Mouse (Mus musculus) midbrain, embryonic 14.5 days (tissue): ENCODE data around the gene Smarca5. TPM values are rescaled to one million over a fixed set of nuclear protein-coding genes. Genes with fewer than 3 reads are reported as not detected.

Source experiments
- ATAC-seq: fragments of 200-750 bp; cut with Nextera tagmentation; 2 replicates; pipeline ENCODE4 v1.8.0; 2017; ENCODE audit warnings: moderate number of reproducible peaks, moderate library complexity; ENCODE audit not compliant: low FRiP score, low TSS enrichment
- DNase-seq: peaks from one replicate; pipeline ENCODE4 v3.0.0-alpha.2; 2015
- H3K27ac ChIP-seq: fragments of 300-500 bp; sonication (generic); replicated peaks from 2 replicates; pipeline ENCODE4 v1.5.1; 2014; ENCODE audit warnings: mild to moderate bottlenecking, low read depth, low read length, moderate library complexity
- H3K27me3 ChIP-seq: fragments of 300-500 bp; sonication (generic); 2 replicates; pipeline ENCODE4 v1.6.1; 2014; ENCODE audit warnings: low read length, control low read depth, mixed read lengths; ENCODE audit not compliant: control insufficient read depth, insufficient read depth
- H3K36me3 ChIP-seq: fragments of 300-500 bp; sonication (generic); 2 replicates; pipeline ENCODE4 v1.6.1; 2014; ENCODE audit warnings: low read length, control low read depth; ENCODE audit not compliant: control insufficient read depth, insufficient read depth
- H3K4me1 ChIP-seq: fragments of 300-500 bp; sonication (generic); 2 replicates; pipeline ENCODE4 v1.6.1; 2014; ENCODE audit warnings: mild to moderate bottlenecking, antibody characterized with exemption, low read length, control low read depth; ENCODE audit not compliant: control insufficient read depth, insufficient read depth
- H3K4me2 ChIP-seq: fragments of 300-500 bp; sonication (generic); 2 replicates; pipeline ENCODE4 v1.6.1; 2014; ENCODE audit warnings: mild to moderate bottlenecking, low read length, moderate library complexity
- H3K4me3 ChIP-seq: fragments of 300-500 bp; sonication (generic); replicated peaks from 2 replicates; pipeline ENCODE4 v1.5.1; 2014; ENCODE audit warnings: low read depth, low read length
- H3K9ac ChIP-seq: fragments of 300-500 bp; sonication (generic); replicated peaks from 2 replicates; pipeline ENCODE4 v1.6.1; 2014; ENCODE audit warnings: mild to moderate bottlenecking, low read length, moderate library complexity
- H3K9me3 ChIP-seq: fragments of 300-500 bp; sonication (generic); 2 replicates; pipeline ENCODE4 v1.6.1; 2016; ENCODE audit warnings: low read length, control low read depth, mixed read lengths; ENCODE audit not compliant: control insufficient read depth
- WGBS: fragments of 180-500 bp; shearing (Covaris S2); extraction: QIAGEN DNeasy Blood & Tissue Kit; methylation state at CpG from one replicate; pipeline ENCODE4 v1.1.7; 2014; 5-methylcytosine and 5-hydroxymethylcytosine counted together
- polyA plus RNA-seq: library from polyadenylated mRNA; unstranded; fragments of >200 nt; fragmentation: Nextera tagmentation; extraction: Ambion mirVana; gene quantifications from 2 replicates; pipeline ENCODE4 v1.2.1, GENCODE M21; 2014

Smarca5 gene
- polyA plus RNA-seq, 1 experiment from 2014 or later: 75.4 TPM

DNA sequence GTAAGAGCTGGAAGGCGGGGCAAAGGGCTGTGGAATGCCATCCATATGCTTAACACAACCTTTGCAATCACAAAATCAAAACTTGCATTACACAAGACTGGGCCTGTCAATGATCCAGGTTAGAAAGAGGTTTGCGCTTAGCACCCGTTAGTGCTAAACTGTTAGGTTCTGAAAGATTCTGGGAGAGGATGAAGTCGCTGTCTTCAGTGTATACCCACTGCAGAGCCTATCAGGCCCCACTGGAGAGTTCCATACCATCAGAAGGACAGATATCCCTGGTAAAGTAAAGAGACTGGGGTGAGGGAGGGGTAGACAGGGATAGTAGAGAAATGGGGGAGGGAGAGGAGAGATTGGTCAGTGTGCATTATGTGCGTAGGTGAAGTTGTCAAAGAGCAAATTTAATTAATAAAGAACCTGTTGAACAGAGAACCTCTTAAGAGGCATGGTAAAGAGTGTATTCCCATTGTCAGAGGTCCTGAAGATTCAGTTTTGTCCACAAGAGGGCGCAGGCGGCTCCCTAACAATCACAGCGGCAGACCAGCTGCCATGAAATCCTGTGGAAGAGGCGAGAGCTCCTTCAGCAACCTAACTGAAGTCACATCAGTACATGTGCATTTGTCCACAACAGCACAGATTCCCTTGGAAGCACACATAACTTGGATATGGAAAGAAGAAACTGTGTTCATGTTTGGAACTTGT lies 13.9 kb upstream of the Smarca5 start:
- no peak overlapping the region for H3K4me2 ChIP-seq
- no peaks in the 10 kb centered on the region for H3K4me1 ChIP-seq
- H3K4me3 ChIP-seq: no peak overlapping the region
- ATAC-seq: peak; percentile 76; the same call in 1 of the 2 replicates
- no peaks in the 10 kb centered on the region for H3K27me3 ChIP-seq
- H3K36me3 ChIP-seq: no peaks in the 10 kb centered on the region
- no peaks in the 10 kb centered on the region for H3K9me3 ChIP-seq
- WGBS: 30% methylated on average over 9 of the region's 9 CpGs
- H3K27ac ChIP-seq: no peak overlapping the region
- peak; percentile 94 for DNase-seq
- no peak overlapping the region for H3K9ac ChIP-seq

DNA sequence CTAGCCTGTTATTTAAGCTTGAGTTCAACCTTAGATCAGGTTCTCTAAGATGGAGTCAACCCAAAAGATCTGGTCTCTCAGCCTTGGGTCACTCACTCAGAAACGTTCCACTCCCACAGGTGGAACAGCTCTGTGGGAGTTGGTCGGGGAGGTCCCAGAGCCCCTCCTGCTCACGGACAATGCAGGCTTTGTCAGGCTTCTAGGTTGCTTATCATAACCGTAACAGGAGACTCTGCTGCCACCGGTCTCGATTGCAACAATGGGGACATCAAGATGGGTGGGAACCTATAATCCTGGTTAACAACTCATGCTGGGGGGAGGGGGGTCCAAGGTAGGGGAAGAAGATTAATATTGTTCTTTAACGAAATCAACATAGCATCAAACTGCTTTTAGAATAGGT lies 13.1 kb upstream of the Smarca5 start:
- no peak for DNase-seq
- Histone ChIP-seq H3K27ac (no peak overlapping the region), H3K9ac (no peak overlapping the region), H3K36me3 (no peaks in the 10 kb centered on the region), H3K4me1 (no peaks in the 10 kb centered on the region), H3K9me3 (no peaks in the 10 kb centered on the region), H3K27me3 (no peaks in the 10 kb centered on the region), H3K4me3 (no peak overlapping the region), H3K4me2 (no peak overlapping the region)
- 68% methylated on average over 7 of the region's 7 CpGs for WGBS
- ATAC-seq: no peak

DNA sequence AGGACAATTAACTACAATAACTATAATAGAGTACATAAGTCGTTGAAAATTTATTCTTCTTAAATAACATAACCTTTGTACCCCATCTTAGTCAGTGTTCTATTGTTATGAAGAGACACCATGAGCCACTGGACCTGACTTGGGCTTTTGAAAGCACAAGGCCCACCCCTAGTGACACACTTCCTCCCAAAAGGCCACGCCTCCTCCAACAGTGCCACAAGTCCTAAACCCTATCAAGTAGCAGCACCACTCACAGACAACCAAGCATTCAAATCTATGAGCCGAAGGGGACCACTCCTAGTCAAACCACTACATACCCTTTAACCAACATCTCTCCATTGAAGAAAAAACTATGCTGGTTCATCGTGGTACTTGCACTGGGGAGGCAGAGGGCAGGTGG lies 9.8 kb upstream of the Smarca5 start:
- ATAC-seq (no peak), DNase-seq (no peak)
- no peaks in the 10 kb centered on the region for H3K27me3 ChIP-seq
- 89% methylated on average over 4 of the region's 4 CpGs for WGBS
- no peaks in the 10 kb centered on the region for H3K9me3 ChIP-seq
- H3K9ac ChIP-seq: no peak overlapping the region
- H3K4me1 ChIP-seq: no peaks in the 10 kb centered on the region
- H3K4me2 ChIP-seq: no peak overlapping the region
- H3K36me3 ChIP-seq: no peaks in the 10 kb centered on the region
- no peak overlapping the region for H3K27ac ChIP-seq
- no peak overlapping the region for H3K4me3 ChIP-seq

DNA sequence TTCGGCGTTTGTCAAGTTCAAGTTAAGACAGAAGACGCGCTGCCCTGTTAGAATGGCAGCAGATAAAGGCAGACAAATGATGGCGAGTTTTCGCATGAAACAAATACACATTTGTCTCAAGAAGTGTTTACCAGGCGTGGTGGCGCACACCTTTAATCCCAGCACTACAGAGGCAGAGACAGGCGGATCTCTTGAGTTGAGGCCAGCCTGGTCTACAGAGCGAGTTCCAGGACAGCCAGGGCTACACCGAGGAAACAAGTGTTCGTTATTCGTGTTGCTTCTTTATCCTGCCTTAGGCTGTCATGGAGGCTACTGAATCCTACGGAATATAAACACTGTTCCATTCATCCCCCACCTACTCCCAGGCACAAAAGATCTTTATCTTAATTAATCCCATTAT lies 635 bp upstream of the Smarca5 start:
- H3K27me3 ChIP-seq: no peaks in the 10 kb centered on the region
- DNase-seq: no peak
- peaks cover 6% of the 10 kb centered on the region; the same call in 1 of the 2 replicates for H3K4me1 ChIP-seq
- peak overlapping the region; percentile 86 for H3K4me3 ChIP-seq
- H3K9ac ChIP-seq: peak overlapping the region; percentile 54; the same call in 1 of the 2 replicates
- H3K27ac ChIP-seq: peak overlapping the region; percentile 87
- ATAC-seq: peak; percentile 31
- H3K36me3 ChIP-seq: peaks cover 9% of the 10 kb centered on the region
- peak overlapping the region; percentile 61 for H3K4me2 ChIP-seq
- H3K9me3 ChIP-seq: no peaks in the 10 kb centered on the region
- 11% methylated on average over 14 of the region's 14 CpGs for WGBS

DNA sequence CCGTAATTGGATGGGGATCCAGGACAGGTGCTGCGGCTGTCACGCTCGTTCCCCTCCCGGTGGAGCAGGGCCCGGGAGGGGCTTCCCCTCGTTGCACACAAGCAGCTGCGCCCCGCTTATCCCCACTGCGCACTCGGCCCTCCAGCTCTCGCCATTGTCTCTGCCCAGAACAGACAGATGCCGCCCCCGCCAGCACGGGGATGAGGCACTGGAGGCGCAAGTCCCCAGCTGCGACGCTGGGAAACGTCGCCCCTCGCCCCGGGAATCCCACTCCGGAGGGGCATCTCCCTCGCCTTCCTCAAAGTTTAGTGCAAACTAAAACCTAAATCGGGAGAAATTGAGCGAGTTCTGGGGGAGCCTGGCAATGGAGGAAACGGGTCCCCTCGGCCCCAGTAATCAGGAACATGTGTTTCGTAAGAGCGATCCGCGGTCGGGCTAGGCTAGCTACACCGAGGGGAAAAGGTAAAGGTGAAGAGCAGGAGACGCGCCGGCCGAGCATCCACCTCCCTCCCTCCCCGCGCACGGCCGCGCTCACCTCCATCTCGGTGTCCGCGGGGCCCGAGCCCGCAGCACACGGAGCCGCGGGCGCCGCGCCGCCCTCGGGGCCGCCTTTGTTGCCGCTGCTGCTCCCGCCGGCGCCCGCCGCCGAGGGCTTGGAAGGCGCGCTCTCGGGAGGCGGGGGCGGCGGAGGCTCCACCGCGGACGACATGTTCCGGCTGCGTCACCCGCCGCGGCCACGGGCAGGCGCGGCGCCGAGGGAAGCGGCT lies 726 bp downstream of the Smarca5 start:
- peaks cover 20% of the 10 kb centered on the region for H3K36me3 ChIP-seq
- no peaks in the 10 kb centered on the region for H3K9me3 ChIP-seq
- peak overlapping the region; percentile 86 for H3K9ac ChIP-seq
- peak overlapping the region; percentile 86 for H3K4me3 ChIP-seq
- peak overlapping the region; percentile 74 for H3K4me2 ChIP-seq
- H3K27me3 ChIP-seq: no peaks in the 10 kb centered on the region
- peak overlapping the region; percentile 97 for H3K27ac ChIP-seq
- peak; percentile 79 for DNase-seq
- peaks cover 6% of the 10 kb centered on the region; the same call in 1 of the 2 replicates for H3K4me1 ChIP-seq
- WGBS: under 1% methylated on average over 58 of the region's 84 CpGs
- peak; percentile 77 for ATAC-seq

DNA sequence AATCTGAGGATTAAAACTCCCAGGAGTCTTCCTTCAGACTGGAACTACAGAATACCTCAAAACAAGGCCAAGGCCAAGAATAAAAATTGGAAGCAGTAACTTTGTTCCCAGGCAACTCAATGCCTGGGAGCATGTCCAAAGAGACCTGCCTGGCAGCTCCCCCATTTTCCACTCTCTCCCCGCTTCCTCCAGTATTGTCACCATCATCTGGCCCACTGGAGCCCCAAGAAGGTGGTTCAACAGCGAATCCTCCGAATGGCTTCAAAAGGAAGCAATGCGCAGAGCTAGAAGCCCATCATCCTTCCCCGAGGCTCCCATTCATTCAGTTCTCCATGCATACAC lies 1.3 kb downstream of the Smarca5 start:
- ATAC-seq: no peak
- WGBS: 0% methylated on average over 5 of the region's 5 CpGs
- Histone ChIP-seq H3K36me3 (peaks cover 24% of the 10 kb centered on the region), H3K27ac (peak overlapping the region; percentile 97), H3K4me2 (peak overlapping the region; percentile 74), H3K4me3 (peak overlapping the region; percentile 86), H3K9ac (peak overlapping the region; percentile 86), H3K9me3 (no peaks in the 10 kb centered on the region), H3K4me1 (peaks cover 6% of the 10 kb centered on the region; the same call in 1 of the 2 replicates), H3K27me3 (no peaks in the 10 kb centered on the region)
- no peak for DNase-seq

DNA sequence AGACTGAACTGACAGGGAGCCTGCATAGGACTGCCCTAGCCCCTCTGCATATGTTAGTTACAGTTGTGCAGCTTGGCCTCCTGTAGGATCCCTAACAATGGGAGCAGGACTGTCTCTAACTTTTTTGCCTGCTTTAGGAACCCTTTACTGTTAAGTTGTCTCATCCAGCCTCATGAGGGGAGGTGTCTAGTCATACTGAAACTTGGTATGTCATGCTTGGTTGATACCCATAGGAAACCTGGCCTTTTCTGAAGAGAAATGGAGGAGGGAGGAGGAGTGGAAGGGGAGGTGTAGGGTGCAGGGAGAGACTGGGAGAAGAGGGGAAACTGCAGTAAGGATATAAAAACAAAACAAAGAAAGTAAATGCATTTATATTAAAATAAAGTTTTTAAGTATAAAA lies 7.0 kb downstream of the Smarca5 start:
- Histone ChIP-seq H3K36me3 (peaks cover 71% of the 10 kb centered on the region), H3K9ac (no peak overlapping the region), H3K4me2 (no peak overlapping the region), H3K27ac (no peak overlapping the region), H3K27me3 (no peaks in the 10 kb centered on the region), H3K9me3 (no peaks in the 10 kb centered on the region), H3K4me3 (no peak overlapping the region), H3K4me1 (no peaks in the 10 kb centered on the region)
- DNase-seq (no peak), ATAC-seq (no peak)

DNA sequence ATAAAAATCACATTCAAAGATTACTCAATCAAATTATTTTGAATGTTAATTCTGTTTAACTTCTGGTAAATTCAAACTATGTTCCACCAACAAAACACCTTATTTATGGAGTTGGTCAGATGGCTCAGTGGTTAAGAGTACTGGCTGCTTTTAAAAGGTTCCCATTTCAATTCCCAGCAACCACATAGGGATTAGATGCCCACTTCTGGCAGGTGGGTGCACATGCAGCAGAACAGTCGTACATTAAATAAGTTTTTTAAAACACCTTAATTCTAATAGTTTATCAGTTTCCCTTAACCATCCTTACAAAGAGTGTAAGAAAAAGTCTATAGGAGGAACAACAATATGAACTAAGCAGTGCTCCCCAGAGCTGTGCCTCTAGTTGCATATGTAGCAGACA lies 24.8 kb downstream of the Smarca5 start:
- H3K4me2 ChIP-seq: no peak overlapping the region
- peaks cover 68% of the 10 kb centered on the region for H3K36me3 ChIP-seq
- no peaks in the 10 kb centered on the region for H3K4me1 ChIP-seq
- no peak for ATAC-seq
- DNase-seq: no peak
- 94% methylated on average over 1 of the region's 1 CpGs for WGBS
- H3K27me3 ChIP-seq: no peaks in the 10 kb centered on the region
- no peak overlapping the region for H3K27ac ChIP-seq
- H3K9me3 ChIP-seq: no peaks in the 10 kb centered on the region
- no peak overlapping the region for H3K4me3 ChIP-seq
- no peak overlapping the region for H3K9ac ChIP-seq
